Mouse (Mus musculus) testis, postnatal 10 days (tissue): Measurements from ENCODE around the gene Gm38431.

Experiments
- DNase-seq: peaks from one replicate; pipeline ENCODE4 v3.0.0; 2021; ENCODE audit warnings: low spot score

The Gm38431 gene

DNA sequence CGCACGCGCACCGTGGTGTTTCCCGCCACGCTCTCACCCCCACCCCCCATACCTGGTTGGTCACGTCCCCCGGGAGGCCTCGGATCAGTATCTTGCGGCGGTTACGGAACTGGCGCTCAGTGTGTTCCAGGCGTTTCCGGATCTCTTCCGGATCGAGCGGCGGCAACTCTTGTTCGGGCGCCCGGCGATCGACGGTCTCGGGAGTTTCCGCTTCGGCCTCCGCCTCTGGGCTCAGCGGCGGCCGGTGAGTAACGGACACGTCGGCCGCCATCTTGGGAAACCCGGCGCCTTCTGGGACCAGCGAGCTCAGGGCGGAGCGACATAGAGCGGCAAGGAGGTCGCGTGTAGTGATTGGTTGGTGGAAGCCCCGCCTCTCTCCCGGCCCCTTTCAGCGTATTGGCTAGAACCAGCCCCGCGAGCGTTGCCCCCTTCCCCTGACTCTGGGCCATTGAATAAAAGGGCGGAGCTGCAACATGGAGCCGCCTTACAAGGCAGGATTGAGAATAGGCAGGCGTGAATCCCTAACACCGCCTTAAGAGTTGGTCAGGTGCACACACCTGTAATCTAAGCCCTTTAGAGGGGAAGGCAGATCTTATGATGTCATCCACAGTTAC lies at the start of gene Gm38431, which contains the start of gene Raver1:
Gm38431 (minus strand) TSS at position 291 of the 614 bp plus-strand sequence.
Raver1 (minus strand) TSS at position 302 of the 614 bp plus-strand sequence.
- DNase-seq = peak; percentile 98

DNA sequence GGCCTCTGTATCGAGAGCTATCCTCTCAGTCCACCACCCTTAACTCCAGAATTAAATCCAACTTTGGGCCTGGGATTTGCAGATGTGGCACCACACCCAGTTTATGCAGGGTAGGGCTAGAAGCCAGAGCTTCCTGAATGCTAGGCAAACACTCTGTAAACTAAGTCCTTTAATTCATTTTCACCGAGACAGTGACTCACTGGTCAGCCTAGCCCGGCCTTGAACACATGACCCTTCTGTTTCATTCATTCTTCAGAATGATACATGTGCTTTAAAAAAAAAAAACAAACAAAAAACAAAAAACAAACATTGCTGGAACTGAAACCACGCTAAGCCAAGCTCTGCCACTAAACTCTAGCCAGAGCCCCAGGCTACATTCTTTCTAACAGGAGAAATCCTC lies 46.6 kb upstream of the Gm38431 start:
- DNase-seq = no peak

DNA sequence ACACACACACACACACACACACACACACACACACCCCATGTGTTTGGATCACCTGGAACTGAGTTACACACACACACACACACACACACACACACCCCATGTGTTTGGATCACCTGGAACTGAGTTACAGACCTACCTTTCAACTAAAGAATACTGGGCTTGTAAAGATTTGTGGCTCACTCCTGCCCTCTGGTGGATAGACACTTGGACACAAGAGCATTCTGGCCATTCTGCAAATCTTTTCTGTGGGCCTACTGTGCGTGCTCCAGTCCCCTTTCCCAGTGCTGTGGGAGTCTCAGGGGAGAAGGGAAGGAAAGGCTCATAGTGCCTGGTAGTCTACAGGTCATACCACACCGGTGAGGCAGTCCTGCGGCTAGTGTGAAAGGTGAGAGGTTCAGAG lies 45.4 kb upstream of the Gm38431 start:
- DNase-seq = peak; percentile 73

DNA sequence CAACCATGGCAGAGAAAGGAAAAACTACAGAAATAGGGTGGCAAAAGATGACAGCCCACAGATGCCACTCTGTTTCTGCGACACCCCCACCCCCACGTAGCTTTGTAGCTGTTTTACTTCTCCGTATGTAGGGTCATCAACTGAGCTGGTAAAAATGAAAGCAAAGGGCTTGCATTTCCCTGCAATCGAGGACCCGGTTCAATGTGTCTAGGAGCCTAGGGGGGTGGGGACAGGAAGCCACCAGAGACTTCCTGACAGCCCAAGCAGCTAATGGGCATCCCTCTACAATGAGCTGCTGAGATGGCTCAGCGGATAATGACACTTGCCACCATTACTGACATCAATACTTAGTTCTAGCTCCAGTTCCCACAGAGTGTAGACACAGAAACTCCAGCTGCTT lies 44.6 kb upstream of the Gm38431 start:
- no peak for DNase-seq

DNA sequence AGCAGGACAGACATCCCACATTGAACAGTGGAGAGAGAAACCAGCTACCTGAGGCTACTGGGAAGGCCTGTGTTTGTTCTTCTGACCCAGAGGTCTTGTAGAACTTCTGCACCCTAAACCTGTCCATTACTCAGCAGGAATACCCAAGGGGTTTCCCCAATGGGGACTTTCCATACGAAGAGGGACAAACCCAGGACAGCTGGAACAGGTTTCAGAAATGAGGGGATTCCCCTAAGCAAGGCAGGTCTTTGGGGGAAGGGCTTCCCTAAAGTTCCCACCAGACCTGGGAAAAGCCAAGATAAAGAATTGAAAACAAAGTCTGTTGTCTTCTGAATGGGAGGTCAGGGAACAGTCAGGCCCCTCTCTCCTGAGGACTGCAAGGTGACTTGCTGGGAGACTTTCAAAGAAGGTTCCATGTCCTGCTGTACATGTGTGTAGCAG lies 44.2 kb upstream of the Gm38431 start:
- no peak for DNase-seq

DNA sequence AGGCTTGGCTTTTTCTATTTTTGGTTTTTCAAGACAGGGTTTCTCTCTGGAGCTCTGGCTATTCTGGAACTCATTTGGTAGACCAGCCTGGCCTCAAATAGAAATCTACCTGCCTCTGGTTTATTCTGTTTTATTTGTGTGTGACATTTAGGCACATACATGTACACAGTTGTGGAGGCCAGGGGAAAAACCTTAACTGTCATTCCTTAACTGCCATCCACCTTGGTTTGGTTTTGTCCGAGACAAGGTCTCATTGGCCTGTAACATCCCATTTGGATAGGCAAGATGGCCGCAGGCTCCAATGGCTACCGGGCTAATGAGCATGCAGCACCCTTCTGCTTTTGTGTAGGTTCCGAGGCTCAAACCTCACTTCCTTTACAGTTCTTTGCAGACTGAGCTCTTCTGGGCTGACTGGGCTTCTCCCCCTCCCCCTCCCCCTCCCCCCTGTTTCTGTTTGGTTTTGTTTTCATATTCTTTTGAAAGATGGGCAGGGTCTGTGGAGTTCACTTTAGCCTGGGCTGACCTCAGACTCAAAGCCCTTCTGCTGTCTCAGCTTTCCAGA lies 43.6 kb upstream of the Gm38431 start:
- no peak for DNase-seq

DNA sequence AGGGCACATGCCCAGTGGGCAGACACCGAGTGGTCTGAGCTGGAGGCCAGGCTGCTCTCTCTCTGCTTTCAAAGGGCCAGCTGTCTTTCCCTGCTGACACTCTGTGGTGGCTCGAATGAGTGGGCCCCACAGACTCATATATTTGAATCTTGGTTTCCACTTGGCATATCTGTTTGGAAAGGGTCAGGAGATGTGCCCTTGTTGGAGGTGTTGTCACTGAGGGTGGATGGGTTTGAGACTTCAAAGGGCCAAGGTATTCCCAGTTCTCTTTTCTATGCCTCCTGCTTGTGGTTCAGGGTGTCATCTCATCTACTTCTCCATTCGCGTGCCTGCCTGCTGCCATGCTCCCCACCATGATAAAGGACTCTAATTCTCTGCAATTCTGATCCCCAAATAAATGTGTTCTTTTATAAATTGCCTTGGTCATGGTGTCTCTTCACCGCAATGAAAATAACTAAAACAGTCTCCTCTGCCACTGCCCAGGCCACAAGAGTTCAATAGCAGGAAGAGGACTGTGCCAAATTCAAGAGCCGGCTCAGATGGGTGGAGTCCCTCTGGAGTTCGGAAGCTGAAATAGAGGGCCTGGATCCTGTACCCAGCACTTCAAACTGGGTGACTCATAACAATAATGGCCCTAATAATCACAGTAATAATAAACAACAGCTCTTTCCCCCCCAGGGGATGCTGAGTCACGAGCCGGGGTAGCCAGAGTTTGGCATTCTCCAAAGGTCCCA lies 43.0 kb upstream of the Gm38431 start:
- DNase-seq = no peak

DNA sequence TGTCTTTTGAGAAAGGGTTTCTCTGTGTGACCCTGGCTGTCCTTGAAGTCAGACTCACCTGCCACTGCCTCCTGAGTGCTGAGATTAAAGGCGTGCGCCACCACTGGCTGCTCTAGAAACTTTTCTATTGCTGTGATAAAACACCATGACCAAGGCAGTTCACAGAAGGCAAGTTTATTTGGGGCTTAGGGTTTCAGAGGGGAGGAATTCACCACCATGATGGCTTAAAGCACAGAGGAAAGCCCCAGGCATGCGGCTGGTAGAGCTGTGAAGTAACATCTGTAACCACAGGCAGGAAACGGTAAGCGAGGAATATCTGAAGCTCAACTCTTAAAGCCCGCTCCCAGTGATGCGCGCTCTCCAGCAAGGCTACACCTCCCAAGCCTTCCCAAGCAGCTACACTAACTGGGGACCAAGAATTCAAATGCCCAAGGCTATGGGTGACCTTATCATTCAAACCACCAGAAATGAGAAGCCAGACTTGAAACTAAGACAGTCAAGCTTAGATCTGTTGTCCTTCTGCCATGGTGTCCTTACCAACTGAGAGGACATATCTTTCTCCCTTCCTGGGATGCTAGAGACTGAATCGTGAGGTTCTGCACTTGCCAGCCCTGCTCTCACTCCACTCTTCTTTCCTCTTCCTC lies 41.4 kb upstream of the Gm38431 start:
- no peak for DNase-seq

DNA sequence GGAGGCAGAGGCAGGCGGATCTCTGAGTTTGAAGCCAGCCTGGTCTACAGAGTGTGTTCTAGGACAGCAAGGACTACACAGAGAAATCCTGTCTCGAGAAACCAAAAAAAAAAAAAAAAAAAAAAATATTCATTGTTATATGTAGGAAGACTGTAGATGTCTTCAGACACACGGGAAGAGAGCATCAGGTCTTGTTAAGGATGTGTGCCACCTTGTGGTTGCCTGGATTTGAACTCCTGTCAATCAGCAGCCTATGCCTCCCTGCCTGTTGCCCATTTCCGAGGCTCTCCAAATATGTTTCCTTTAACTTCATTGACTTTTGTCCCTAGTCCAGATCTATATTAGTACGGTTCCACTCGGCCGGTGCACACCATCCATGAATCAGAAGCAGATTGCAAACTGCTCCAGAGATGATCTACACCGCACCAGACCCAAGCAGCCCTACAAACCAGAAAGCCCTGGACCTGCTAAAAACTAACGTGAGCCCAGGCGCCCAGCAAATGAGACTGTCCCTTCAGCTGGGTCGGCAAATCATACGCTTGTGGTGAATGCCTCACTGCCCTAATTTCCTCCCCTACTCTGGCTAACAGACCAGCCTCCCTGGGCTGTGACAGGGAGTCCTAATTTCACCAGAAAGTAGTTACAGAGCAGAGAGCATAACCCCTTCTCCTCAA lies 40.4 kb upstream of the Gm38431 start:
- no peak for DNase-seq

DNA sequence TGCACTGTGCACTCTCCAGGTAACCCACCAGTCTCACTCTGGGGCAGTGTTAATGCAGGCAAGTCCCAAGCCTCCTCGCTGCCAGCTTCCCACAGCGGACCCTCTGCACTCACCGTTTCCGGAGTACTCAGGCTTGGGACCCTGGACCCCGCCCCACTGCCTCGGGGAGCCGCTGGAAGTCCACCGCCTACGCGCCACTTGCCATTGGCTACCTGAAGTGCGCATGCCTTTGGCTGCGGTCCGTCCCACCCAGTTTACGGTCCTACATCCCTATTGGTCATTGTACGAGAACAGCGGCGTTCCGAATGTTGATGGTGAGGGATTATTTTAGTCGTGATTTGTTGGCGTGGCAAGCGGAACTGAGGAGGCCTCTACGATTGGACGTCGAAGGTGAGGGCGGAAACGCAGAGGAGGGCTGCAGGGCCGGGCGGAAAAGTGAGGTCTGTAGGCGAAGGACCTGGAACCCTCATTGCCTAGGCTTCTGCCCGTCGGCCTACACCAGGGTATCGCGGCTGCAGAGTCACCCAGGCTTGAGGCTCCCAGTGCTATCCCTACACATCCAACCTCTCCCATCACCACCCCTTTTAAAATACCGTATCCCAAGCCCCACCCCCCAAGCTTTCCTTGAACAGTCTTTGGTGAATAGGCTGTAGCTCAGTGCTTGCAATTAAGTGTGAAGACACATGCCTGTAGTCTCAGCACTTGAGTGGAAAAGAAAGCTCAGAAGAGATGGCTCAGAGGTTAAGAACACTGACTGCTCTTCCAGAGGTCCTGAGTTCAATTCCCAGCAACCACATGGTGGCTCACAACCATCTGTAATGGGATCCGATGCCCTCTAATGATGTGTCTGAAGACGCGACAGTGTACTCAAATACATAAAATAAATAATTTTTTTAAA lies 39.5 kb upstream of the Gm38431 start, which contains the start of gene Tyk2:
Tyk2 (minus strand) TSS at position 185 of the 898 bp plus-strand sequence.
- peak; percentile 89 for DNase-seq

DNA sequence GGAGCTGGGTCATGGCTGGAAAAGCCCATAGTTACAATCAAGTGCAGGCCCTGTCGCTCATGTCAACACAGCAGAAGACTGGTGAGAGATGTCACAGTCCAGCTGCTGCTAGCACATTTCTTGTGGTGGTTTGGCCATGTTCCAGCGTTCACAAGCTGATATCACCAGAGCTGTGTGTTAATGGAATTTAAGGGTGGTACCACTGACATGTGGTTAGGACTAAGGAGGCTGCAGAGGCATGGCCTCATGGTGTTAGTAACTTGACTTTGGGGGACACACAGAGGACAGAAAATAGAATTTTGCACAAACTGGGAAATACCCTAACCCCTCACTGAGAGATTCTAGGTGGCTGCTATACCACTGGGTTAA lies 34.4 kb upstream of the Gm38431 start:
- DNase-seq = no peak

DNA sequence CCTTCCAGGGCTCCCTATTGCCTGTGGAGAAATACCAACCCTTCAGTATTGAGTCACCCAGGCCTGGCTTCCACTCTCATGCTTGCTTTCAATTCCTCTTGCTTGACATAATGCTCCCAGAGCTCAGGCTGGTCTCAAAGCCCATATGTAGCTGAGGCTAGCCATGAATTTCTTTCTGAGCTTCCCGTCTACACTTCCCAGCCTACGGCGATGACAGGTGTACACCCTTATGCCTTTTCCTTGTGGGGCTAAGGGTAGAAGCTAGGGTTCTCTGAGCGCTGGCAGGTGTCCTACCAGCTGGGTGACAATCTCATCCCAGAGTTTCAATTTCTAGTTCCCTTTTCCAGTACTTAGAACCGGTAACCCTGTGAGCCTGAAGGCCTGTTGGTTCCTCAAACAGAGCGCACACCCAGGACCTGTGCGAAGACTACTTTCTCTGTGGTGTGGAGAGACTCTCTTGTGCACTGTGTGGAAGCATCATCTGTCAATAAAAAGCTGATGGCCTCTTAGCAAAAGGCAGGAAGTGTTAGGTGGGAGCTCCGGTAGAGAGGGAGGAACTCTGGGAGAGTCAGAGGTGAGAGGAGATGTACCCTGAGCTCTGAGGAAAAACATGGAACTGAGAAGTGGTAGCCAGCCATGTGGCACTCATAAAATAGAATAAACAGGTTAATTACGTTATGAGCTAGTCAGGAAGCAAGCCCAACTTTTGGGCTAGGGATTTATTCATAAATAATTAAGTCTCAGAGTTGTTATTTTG lies 33.9 kb upstream of the Gm38431 start:
- DNase-seq = no peak

DNA sequence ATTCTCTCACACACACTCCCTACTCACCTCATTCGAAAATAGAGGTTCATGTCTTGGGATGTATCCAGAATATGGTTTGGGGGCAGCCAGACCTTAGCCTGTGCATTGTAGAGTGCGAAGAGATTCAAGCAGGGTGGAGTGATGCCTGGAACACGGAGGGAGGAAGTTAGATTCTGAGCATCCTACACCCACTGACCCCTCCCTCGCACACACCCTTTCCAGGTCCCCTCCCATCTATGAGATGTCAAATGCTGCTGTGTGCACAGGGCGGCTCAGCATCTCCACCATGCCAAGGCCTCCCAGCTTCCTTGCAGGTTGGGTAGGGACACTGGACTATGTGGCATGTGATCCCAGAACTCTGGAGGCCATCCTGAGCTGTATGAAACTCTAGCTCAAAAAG lies 33.0 kb upstream of the Gm38431 start:
- DNase-seq = no peak

DNA sequence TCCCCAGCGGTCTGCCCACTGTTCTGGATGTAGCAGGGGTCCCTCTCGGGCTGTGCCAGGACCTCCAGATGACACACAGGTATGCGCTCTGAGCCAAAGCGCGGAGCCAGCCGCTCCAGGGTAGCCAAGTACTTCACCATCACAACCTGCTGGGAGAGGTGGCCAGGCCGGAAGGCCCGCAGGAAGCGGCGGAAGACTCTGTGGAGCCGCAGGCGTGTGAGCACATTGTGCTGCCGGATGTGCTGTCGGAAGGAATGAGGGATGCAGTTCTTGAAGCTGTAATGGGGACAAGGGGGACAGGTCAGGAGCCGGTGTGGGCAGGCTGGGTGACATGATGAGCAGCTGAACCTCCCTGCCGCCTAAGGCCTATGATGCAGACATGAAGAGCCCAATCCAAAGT lies 29.7 kb upstream of the Gm38431 start:
- no peak for DNase-seq

DNA sequence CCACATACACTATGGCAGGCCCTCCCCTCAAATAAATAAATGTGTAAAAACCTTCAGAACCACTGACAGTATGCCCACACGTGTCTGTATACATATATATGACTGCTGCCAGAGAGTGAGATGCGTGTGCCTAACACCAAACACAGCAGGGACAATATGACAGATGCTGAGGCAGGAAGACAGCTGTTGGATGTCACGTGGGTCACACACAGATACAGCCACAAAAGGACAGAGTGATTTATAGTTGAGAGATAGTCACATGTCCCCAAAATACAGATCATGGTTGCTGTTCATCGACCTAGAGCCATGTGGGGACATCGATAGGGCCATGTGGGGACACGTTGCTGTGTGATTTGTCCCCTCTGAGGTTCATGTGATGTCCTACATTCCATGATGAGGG lies 25.3 kb upstream of the Gm38431 start:
- DNase-seq = no peak

DNA sequence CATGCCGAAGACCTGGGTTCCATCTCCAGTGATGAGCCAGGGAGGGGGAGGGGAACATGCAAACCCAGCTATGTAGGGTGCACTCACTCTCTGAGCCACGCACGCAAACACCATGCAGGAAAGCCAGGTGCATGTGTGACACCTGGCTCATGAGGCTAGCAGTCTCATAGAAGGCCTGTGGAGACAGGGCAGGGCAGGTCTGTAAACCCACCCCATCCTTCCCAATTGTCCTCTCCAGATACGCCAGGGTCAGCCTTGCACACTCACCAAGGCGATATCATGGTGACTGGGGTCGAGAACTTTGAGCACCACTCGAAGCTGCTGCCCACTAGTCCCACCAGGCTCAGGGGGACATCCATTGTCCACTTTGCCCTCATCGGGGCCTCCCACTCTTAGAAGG lies 23.3 kb upstream of the Gm38431 start:
- DNase-seq = no peak

DNA sequence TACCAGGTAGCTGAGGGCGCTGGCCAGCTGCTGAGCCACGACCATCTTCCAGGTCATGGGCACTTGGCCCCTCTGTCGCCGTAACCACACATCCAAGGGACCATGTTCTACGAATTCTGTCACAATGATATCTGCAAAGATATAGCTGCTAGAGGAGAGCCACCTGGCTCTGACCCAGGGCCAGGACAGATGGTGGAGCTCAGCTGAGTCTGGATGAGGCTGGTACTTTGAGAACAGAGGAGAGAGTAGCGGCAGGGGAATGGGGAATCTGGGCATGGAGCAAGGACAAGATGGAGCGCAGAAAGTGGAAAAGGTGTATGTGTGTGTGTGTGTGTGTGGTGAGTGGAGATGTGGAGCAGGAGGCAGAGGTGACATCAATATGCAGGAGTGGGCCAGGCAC lies 22.4 kb upstream of the Gm38431 start:
- no peak for DNase-seq

DNA sequence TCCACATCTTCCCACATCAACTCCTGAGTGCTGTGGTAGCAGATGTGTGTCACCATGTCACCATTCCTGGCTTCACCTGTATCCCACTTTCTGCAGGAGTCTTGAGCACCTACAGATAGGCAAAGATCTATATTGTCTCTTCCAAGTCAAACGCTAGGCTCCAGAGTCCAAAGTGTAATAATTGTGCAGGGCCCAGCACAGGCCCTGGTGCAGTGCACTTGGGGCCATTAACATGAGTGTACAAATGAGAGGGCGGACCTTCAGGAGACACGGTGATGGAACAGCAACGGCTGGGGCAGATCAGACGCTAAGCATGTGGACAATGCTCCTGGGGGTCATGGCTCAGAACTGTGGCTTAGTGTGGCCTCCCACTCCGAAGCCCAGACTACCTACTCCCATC lies 22.0 kb upstream of the Gm38431 start:
- DNase-seq = no peak

DNA sequence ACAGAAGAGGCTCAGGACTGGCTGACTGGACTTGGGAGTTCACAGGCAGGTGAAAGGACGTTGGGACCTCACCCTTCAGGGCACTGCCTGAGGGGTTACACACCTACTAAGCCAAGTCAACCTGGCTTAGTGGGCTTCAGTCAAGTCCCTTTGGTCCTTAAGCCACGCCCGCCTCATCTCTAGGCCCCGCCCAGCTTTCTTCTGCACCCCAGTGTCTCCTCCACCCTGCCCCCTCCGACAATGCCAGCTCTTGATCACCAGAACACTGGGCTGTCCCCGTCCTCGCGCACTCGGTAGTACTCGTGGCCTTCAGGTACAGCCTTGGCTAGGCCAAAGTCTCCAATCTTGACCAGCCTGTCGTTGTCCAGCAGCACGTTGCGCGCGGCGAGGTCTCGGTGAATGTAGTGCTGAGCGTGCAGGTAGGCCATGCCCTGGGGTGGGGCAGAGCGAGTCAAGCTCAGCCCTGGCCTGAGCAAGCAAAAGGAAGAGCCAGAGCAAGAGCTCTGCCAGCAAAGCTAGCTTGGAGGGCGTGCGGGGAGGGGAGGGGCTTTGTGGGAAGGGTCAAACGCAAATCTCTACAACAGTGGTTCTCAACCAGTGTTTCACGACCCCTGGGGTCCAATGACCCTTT lies 15.9 kb upstream of the Gm38431 start:
- DNase-seq = peak; percentile 61
